Mouse (Mus musculus) 3134 (cell line): ENCODE results near the gene Olfr348.

ENCODE experiments used
- DNase-seq: peaks from one replicate; pipeline ENCODE4 v3.0.0-alpha.2; 2011; ENCODE audit warnings: low spot score; ENCODE audit not compliant: insufficient read length; ENCODE audit errors: extremely low read depth

Olfr348 gene

GRCm38 (mm10) chr2:36783976-36784375 lies at the start of gene Olfr348:
Gene Olfr348 (plus strand): TSS chr2:36784276.
- no peak for DNase-seq

GRCm38 (mm10) chr2:36736226-36736625 lies 47.9 kb upstream of the Olfr348 start:
- no peak for DNase-seq

DNA sequence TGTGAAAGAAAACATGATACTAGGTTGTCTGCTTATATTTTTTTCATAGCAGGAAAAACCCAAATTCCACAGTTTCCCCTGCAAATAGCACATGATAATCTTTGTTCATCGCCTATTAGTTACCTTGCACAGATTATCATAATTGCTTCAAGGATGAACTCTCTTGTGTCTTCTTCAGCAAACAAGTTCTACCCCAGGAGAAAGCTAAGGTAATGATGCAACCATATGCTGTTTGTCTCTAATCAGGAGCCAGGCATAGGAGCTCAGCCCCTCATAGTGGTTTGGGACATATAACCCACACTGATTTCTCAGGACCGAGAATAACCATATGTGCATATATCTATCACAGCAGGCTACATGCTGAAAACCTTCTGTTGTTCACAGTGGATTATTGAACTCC lies 6.2 kb downstream of the Olfr348 start, which contains the start of gene Olfr50:
Gene Olfr50 (plus strand): TSS at position 301 of the 400 bp plus-strand sequence.
- no peak for DNase-seq

GRCm38 (mm10) chr2:36816932-36817331 lies 32.9 kb downstream of the Olfr348 start, which contains the start of gene Olfr3:
Gene Olfr3 (minus strand): TSS chr2:36817032.
- no peak for DNase-seq
